Mouse (Mus musculus): ENCODE data around the gene Mogat2. TPM values are rescaled to one million over a fixed set of nuclear protein-coding genes. Genes with fewer than 3 reads are reported as not detected.

Mogat2 gene
- total RNA-seq, 1 experiment = 22.9 TPM

DNA sequence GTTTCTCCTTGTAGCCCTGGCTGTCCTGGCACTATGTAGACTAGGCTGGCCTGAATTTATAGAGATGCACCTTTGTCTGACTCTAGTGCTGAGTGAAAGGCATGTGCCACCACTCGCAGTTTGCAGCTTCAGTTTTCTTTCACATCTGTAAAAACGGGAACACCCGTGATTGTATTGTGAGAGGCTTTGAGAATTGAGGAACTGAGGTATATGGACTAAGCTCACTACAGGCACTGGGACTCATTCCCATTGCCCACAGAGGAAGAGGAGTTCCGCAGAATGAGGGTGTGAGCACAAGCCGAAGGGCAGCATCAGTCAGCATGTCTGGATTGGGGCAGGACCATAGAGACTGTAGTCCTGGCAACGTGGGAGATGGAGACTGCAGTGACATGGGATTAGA is 54.7 kb downstream of the Mogat2 start:
- no peak for TF ChIP-seq ZNF384 (IDR thresholded peaks at IDR 0.05; ENCODE audit: low read depth, low read length)
- no peak for TF ChIP-seq CHD2 (IDR thresholded peaks at IDR 0.05; ENCODE audit: low read depth, low read length)
- no peak for TF ChIP-seq MAFK (IDR thresholded peaks at IDR 0.05; ENCODE audit: insufficient read depth, low read depth, low read length)
- no peak for TF ChIP-seq HCFC1 (IDR thresholded peaks at IDR 0.05; ENCODE audit: borderline replicate concordance, insufficient read depth, low read length)
- no peaks in the 10 kb centered on the region for H3K9me3 ChIP-seq (ENCODE audit: control insufficient read depth, insufficient read depth, low read depth, low read length)
- DNase-seq (ENCODE audit: low read depth, low spot score) = no peak
- in situ Hi-C loops (cut with MboI; ENCODE audit: low sequenced_read_pairs in 2 of 2, unreplicated experiment in 2 of 2) = no loop called here
- no peak overlapping the region for H3K9ac ChIP-seq (ENCODE audit: insufficient read depth, low read depth, low read length, poor library complexity, severe bottlenecking)
- no peak overlapping the region for H3K4me3 ChIP-seq (ENCODE audit: insufficient read depth in 1 of 2, low read depth in 1 of 2, low read length in 2 of 2, poor library complexity in 1 of 2, severe bottlenecking in 1 of 2)
- H3K27ac ChIP-seq (ENCODE audit: insufficient read depth, low read depth, low read length, poor library complexity, severe bottlenecking) = no peak overlapping the region
- no peaks in the 10 kb centered on the region for H3K36me3 ChIP-seq (ENCODE audit: control insufficient read depth, insufficient read depth, low read length, poor library complexity, severe bottlenecking)
- no peaks in the 10 kb centered on the region for H3K4me1 ChIP-seq (ENCODE audit: control insufficient read depth in 2 of 2, insufficient read depth in 2 of 2, low read length in 2 of 2, poor library complexity in 1 of 2)

DNA sequence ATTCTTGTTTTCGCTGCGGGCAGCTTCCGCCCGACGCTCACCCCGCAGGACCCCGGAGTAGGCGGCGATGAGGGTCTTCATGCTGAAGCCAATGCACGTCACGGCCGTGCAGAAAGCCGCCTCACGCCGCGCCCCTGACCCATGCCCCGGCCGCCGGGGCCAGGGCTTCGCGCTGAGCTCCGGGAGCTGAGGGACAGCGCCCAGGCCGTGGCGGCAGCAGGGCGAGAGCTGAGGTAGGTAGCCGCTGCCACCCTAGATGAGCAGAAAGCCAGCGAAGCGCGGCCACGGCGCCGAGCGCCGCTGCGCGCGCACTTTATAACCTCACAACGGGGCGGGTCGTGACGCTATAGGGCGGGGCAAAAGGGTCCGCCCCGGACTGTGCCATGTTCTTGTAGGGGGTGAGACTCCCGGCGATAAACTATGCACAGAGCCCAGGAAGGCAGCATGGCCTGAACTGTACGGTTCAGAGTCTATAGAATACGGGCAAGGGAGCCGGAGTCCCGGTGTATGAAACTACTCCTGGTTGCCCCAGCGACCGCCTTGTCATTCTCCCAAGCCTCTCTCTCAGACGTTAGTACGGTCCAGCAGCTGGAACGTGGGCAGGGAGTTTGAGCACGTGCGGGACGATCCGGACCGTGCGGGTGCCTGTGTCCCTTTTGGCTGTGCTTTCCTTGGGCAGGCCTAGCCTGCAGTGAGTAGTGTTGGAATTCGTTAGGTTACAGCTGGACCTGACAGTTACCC is 55.8 kb downstream of the Mogat2 start, which contains the start of gene Dgat2:
Dgat2 (minus strand) TSS at position 288 of the 741 bp plus-strand sequence.
- peak; percentile 69 for DNase-seq (ENCODE audit: low read depth, low spot score)
- Histone ChIP-seq H3K4me1 (ENCODE audit: control insufficient read depth in 2 of 2, insufficient read depth in 2 of 2, low read length in 2 of 2, poor library complexity in 1 of 2) (no peaks in the 10 kb centered on the region), H3K9me3 (ENCODE audit: control insufficient read depth, insufficient read depth, low read depth, low read length) (no peaks in the 10 kb centered on the region), H3K36me3 (ENCODE audit: control insufficient read depth, insufficient read depth, low read length, poor library complexity, severe bottlenecking) (no peaks in the 10 kb centered on the region), H3K27ac (ENCODE audit: insufficient read depth, low read depth, low read length, poor library complexity, severe bottlenecking) (no peak within 1 kb of the TSS), H3K9ac (ENCODE audit: insufficient read depth, low read depth, low read length, poor library complexity, severe bottlenecking) (peak within 1 kb of the TSS; percentile 79), H3K4me3 (ENCODE audit: insufficient read depth in 1 of 2, low read depth in 1 of 2, low read length in 2 of 2, poor library complexity in 1 of 2, severe bottlenecking in 1 of 2) (peak within 1 kb of the TSS; percentile 55 to 62)
- in situ Hi-C loops (cut with MboI; ENCODE audit: low sequenced_read_pairs in 2 of 2, unreplicated experiment in 2 of 2) = no loop called here
- TF ChIP-seq CHD2 (IDR thresholded peaks at IDR 0.05; ENCODE audit: low read depth, low read length) (no peak), MAFK (IDR thresholded peaks at IDR 0.05; ENCODE audit: insufficient read depth, low read depth, low read length) (no peak), ZNF384 (IDR thresholded peaks at IDR 0.05; ENCODE audit: low read depth, low read length) (no peak), ZC3H11A (IDR thresholded peaks at IDR 0.05; ENCODE audit: borderline replicate concordance, low read depth, low read length) (no peak), HCFC1 (IDR thresholded peaks at IDR 0.05; ENCODE audit: borderline replicate concordance, insufficient read depth, low read length) (no peak)

DNA sequence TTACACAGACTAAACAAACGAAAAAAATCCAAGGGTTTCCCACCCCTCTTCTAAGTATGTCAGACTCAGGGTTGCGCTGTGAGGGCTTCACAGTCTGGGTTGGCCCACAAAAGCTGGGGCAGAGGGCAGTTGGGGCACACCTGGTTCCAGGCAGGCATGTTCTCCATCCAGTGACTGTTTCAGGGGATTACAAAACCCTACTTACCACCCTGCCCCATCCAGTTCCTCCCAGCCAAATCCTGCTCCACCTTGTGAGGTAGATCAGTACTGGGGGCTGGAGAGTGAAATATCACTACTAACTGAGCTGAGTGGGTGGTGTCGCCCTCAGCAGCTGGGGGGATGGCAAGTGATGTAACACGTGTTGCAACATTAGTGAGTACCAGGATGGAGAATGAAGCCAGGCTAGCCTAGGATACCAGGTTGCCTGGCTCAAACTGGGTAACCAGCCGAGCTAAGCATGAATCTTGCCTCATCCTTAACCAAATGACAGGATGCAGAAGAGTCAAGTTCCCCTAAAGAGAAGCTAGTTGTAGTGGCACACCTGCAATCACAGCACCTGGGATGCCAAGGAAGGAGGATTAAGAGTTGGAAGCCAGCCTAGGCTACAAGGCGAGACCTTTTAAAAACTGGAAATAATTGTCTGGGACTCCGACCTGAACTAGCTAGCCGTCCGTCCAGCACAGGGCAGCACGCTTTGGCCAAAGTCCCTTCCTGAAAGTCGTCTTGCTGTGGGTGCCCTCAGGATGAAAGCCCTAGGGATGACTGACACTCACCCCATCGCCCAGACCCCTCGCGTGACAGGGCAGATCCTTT is 56.6 kb downstream of the Mogat2 start:
- Histone ChIP-seq H3K4me3 (ENCODE audit: insufficient read depth in 1 of 2, low read depth in 1 of 2, low read length in 2 of 2, poor library complexity in 1 of 2, severe bottlenecking in 1 of 2) (peak overlapping the region; percentile 55 to 62), H3K27ac (ENCODE audit: insufficient read depth, low read depth, low read length, poor library complexity, severe bottlenecking) (no peak overlapping the region), H3K36me3 (ENCODE audit: control insufficient read depth, insufficient read depth, low read length, poor library complexity, severe bottlenecking) (no peaks in the 10 kb centered on the region), H3K9ac (ENCODE audit: insufficient read depth, low read depth, low read length, poor library complexity, severe bottlenecking) (peak overlapping the region; percentile 34), H3K9me3 (ENCODE audit: control insufficient read depth, insufficient read depth, low read depth, low read length) (no peaks in the 10 kb centered on the region), H3K4me1 (ENCODE audit: control insufficient read depth in 2 of 2, insufficient read depth in 2 of 2, low read length in 2 of 2, poor library complexity in 1 of 2) (no peaks in the 10 kb centered on the region)
- TF ChIP-seq CHD2 (IDR thresholded peaks at IDR 0.05; ENCODE audit: low read depth, low read length) (no peak), ZNF384 (IDR thresholded peaks at IDR 0.05; ENCODE audit: low read depth, low read length) (no peak), ZC3H11A (IDR thresholded peaks at IDR 0.05; ENCODE audit: borderline replicate concordance, low read depth, low read length) (no peak), MAFK (IDR thresholded peaks at IDR 0.05; ENCODE audit: insufficient read depth, low read depth, low read length) (no peak), HCFC1 (IDR thresholded peaks at IDR 0.05; ENCODE audit: borderline replicate concordance, insufficient read depth, low read length) (no peak)
- in situ Hi-C loops (cut with MboI; ENCODE audit: low sequenced_read_pairs in 2 of 2, unreplicated experiment in 2 of 2) = no loop called here
- DNase-seq (ENCODE audit: low read depth, low spot score) = no peak

DNA sequence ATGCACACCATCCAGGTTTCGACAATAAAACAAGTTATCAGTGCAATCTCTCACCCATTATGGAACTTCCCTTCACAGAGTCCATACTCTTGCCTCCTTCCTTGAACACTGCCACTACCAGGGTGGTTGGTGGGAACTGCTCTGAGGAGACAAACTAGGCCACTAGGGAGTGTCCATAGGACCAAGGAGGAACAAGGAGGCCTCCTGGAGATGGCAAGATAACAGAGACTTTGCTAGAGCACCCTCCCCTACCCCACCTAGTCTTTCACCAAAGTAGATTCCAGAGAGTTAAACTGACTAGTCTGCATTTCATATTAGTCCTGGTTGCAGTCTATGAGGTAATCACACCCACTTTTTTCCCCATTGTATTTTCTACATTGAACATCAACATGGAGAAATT is 58.3 kb downstream of the Mogat2 start:
- Histone ChIP-seq H3K4me1 (ENCODE audit: control insufficient read depth in 2 of 2, insufficient read depth in 2 of 2, low read length in 2 of 2, poor library complexity in 1 of 2) (no peaks in the 10 kb centered on the region), H3K9me3 (ENCODE audit: control insufficient read depth, insufficient read depth, low read depth, low read length) (no peaks in the 10 kb centered on the region), H3K4me3 (ENCODE audit: insufficient read depth in 1 of 2, low read depth in 1 of 2, low read length in 2 of 2, poor library complexity in 1 of 2, severe bottlenecking in 1 of 2) (no peak overlapping the region), H3K9ac (ENCODE audit: insufficient read depth, low read depth, low read length, poor library complexity, severe bottlenecking) (no peak overlapping the region), H3K36me3 (ENCODE audit: control insufficient read depth, insufficient read depth, low read length, poor library complexity, severe bottlenecking) (no peaks in the 10 kb centered on the region), H3K27ac (ENCODE audit: insufficient read depth, low read depth, low read length, poor library complexity, severe bottlenecking) (no peak overlapping the region)
- no peak for DNase-seq (ENCODE audit: low read depth, low spot score)
- no peak for TF ChIP-seq ZNF384 (IDR thresholded peaks at IDR 0.05; ENCODE audit: low read depth, low read length)
- TF ChIP-seq MAFK (IDR thresholded peaks at IDR 0.05; ENCODE audit: insufficient read depth, low read depth, low read length) = no peak
- no peak for TF ChIP-seq HCFC1 (IDR thresholded peaks at IDR 0.05; ENCODE audit: borderline replicate concordance, insufficient read depth, low read length)
- TF ChIP-seq CHD2 (IDR thresholded peaks at IDR 0.05; ENCODE audit: low read depth, low read length) = no peak
- TF ChIP-seq ZC3H11A (IDR thresholded peaks at IDR 0.05; ENCODE audit: borderline replicate concordance, low read depth, low read length) = no peak
- in situ Hi-C loops (cut with MboI; ENCODE audit: low sequenced_read_pairs in 2 of 2, unreplicated experiment in 2 of 2) = no loop called here
